Mouse (Mus musculus): Measurements from ENCODE around the gene Hspa1l. TPM values are rescaled to one million over a fixed set of nuclear protein-coding genes. Genes with fewer than 3 reads are reported as not detected.
"Not testable (repeated sequence)": the region's sequence is repeated elsewhere in the genome, so short reads cannot be mapped to it uniquely, and the experiment has no call there.

The Hspa1l gene
- total RNA-seq, 2 experiments from 2014 or later = 5.3 to 6.6 TPM

GRCm38 (mm10) chr17:34951636-34952377 lies 20.7 kb upstream of the Hspa1l start:
- no peak for DNase-seq

GRCm38 (mm10) chr17:34952378-34953040 lies 20.0 kb upstream of the Hspa1l start:
- DNase-seq = peak; percentile 89

- DNase-seq = no peak
Measured at GRCm38 (mm10) chr17:34953258-34953657, 19.2 kb upstream of the Hspa1l start.

- no peak for DNase-seq
Measured at GRCm38 (mm10) chr17:34953904-34954303, 18.6 kb upstream of the Hspa1l start.

GRCm38 (mm10) chr17:34954831-34955230 lies 17.7 kb upstream of the Hspa1l start:
- no peak for DNase-seq

GRCm38 (mm10) chr17:34955884-34956283 lies 16.6 kb upstream of the Hspa1l start:
- DNase-seq = no peak

GRCm38 (mm10) chr17:34956340-34956739 lies 16.2 kb upstream of the Hspa1l start:
- no peak for DNase-seq

- not testable (repeated sequence) for DNase-seq
Measured at GRCm38 (mm10) chr17:34957291-34957690, 15.2 kb upstream of the Hspa1l start.

GRCm38 (mm10) chr17:34957966-34958365 lies 14.5 kb upstream of the Hspa1l start:
- DNase-seq = not testable (repeated sequence)

- not testable (repeated sequence) for DNase-seq
Measured at GRCm38 (mm10) chr17:34958734-34959129, 13.8 kb upstream of the Hspa1l start.

- peak; percentile 83 for DNase-seq
Measured at GRCm38 (mm10) chr17:34959130-34959778, 13.2 kb upstream of the Hspa1l start, which contains the start of gene Hspa1b. Gene Hspa1b (minus strand): TSS chr17:34959238.

GRCm38 (mm10) chr17:34959881-34960515 lies 12.5 kb upstream of the Hspa1l start:
- peak; percentile 30 for DNase-seq

- DNase-seq = no peak
Measured at GRCm38 (mm10) chr17:34960702-34961493, 11.6 kb upstream of the Hspa1l start.

- peak; percentile 43 for DNase-seq
Measured at GRCm38 (mm10) chr17:34962125-34962524, 10.4 kb upstream of the Hspa1l start.

GRCm38 (mm10) chr17:34962841-34963240 lies 9.7 kb upstream of the Hspa1l start:
- no peak for DNase-seq

GRCm38 (mm10) chr17:34964640-34965049 lies 7.9 kb upstream of the Hspa1l start:
- no peak for DNase-seq

GRCm38 (mm10) chr17:34965627-34966026 lies 6.9 kb upstream of the Hspa1l start:
- no peak for DNase-seq

GRCm38 (mm10) chr17:34969822-34970221 lies 2.7 kb upstream of the Hspa1l start, which contains the start of gene Gm20481:
Gene Gm20481 (plus strand): TSS chr17:34969912.
- DNase-seq = not testable (repeated sequence)

GRCm38 (mm10) chr17:34970850-34971249 lies 1.7 kb upstream of the Hspa1l start:
- DNase-seq = not testable (repeated sequence)

- not testable (repeated sequence) for DNase-seq
Measured at GRCm38 (mm10) chr17:34971694-34972068, 822 bp upstream of the Hspa1l start.

- no peak for DNase-seq
Measured at GRCm38 (mm10) chr17:34975581-34976492, 3.3 kb downstream of the Hspa1l start.
